Mouse (Mus musculus) kidney, adult 8-10 months (tissue): ENCODE data around the gene Cables2.

Source experiments
- DNase-seq, 2 experiments: peaks; one replicate each; pipeline ENCODE4 v3.0.0; 2022

Cables2 gene

DNA sequence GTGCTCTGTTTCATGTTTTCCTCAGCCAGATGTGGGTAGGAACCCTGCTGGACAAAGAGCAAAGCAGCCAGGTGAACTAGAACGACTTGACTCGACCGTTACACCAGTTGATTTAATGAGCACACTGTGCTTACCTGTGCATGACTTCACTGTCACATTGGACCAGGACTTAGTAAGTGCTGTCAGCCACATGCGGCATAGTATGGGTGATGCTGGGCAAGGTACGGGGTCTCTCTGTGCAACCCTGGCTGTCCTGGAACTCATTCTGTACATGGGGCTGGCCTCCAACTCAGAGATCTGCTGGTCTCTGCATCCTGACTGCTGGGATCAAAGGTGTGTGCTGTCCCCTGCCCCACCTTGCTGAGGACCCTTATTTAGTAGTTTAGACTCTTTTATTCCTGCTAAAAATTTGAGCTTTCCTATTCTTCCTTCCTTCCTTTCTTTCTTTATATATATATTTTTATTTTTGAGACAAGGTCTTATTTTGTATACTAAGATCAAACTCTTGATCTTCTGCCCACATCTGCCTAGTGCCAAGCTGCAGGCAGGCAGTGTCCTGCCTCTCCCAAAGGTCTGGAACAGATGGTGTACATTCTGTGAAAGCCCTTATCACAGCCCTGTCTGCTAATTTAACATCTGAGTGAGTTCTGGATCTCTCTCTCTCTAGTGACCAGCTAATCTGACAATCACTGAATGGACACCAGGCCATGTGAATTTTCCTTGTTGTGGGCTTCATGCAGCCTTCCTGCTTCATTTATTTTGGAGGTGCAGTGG lies 18.7 kb downstream of the Cables2 start:
- no peak for DNase-seq

GRCm38 (mm10) chr2:180251838-180252237 lies 21.5 kb downstream of the Cables2 start:
- DNase-seq, result peak in 1 of 2 experiments; percentile 35

DNA sequence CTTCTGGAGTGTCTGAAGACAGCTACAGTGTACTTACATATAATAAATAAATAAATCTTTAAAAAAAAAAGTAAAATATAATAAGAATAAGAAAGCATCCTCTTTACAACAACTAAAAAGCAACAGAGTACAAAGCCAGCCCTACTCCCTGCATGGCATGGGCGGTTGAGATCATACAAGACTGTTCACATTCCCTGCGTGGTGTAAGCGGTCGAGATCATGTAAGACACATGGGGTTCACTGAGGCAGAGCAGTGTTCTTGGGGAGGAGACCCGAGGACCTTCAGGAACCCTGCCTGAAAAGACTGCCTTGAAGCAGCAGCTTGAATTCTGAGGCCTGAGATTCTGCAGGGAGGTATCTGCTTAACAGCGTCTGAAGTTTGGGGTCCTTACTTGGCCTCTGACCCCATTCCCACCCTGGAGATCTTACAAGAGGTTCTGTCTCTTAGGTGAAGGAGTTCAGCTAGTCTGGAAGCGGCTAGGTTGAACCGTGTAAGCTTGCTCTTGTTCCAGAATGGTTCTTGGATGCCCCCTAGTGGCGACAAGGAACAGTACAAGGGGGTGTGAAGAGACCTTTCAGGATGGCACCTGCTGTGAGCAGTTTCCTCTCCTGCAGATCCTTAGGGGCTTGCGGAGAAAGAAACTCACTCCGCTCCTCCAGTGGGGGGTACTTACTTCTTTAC lies 22.2 kb downstream of the Cables2 start:
- DNase-seq, result peak; percentile 80 to 81

- peak in 1 of 2 experiments; percentile 62 for DNase-seq
Measured at GRCm38 (mm10) chr2:180248947-180249660, 24.2 kb downstream of the Cables2 start.

GRCm38 (mm10) chr2:180247916-180248315 lies 25.4 kb downstream of the Cables2 start:
- no peak for DNase-seq

DNA sequence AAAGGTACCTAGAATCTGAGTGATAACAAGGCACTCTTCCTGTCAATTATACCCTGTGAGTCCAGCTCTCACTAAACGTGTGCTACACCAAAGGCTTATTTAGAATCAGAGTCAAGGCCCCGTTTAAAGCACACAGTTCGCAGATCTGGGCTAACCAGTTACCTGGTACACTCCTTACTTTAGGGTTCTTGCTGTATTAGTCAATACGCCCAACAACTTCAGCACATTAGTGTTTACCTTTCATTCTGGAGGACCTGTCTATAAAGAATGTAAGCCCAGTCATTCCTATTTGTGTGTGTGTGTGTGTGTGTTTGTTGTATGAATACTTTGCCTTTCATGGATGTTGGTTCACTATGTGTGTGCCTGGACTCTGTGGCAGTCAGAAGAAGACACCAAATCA lies 30.2 kb downstream of the Cables2 start:
- no peak for DNase-seq

- DNase-seq, result no peak
Measured at GRCm38 (mm10) chr2:180238591-180238990, 34.7 kb downstream of the Cables2 start.

DNA sequence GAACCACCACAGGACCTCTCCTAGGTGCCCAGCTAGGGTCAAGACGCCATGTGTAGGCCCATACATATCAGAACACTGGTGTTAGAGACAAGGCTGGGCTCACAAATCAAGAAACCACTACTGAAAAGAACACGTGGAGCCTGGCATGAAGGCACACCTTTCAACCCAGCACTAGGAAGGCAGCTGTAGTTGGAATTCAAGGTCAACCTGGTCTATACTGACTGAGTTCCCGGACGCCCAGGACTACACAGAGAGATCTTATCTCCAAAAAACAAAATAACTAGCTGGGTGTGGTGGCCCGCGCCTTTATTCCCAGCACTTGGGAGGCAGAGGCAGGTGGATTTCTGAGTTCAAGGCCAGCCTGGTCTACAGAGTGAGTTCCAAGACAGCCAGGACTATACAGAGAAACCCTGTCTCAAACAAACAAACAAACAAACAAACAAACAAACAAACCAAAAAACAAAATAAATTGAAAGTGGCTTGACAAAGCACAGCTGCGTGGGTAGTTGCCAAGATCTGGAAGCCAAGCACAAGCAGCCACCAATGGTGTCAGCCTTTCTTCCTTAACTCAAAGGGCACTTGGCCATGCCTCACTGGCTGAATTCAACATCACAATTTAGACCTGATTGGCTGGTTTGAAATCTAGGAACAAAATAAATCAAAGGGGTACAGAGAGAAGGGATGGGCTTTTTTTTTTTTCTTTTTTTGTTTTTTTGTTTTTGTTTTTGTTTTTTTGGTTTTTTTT lies 35.5 kb downstream of the Cables2 start:
- no peak for DNase-seq

DNA sequence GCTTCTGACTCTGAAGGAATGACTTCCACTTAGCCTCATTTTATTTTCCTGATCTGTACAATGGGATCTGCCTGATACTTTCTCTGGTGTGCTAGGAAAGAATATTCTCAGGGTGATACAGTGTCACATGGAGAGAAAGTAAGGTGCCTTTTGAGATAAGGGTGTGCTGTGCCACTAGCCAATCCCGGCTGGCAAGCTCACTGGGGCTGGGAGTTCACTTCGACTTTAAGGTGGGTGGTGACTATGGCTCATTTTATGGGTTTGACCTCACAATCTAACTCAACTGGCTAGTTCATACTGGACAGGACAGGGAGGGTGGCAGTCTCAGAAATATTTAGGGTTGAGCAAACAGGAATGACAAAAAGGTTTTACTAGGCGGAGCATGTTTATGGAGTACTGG lies 36.4 kb downstream of the Cables2 start:
- DNase-seq, result no peak

- DNase-seq, result no peak
Measured at GRCm38 (mm10) chr2:180236500-180236899, 36.8 kb downstream of the Cables2 start.

DNA sequence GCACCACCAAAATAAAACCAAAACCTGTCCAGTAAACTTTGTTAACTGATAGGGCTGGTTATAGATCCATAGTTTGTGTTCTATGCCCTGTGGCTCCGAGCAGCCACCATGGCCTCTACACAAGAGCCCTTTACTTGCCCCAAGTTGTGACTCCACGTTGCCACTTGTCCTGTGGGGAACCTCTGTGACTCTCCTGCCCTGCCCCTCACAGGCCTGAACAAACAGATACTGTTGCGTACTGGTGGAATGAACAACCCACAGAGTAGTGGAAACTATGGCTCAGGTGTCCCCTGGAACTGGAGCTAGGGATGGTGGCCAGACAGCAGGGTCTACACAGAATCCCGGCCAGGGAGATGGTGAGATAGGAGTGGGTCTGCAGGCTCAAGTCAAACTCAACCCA lies 37.5 kb downstream of the Cables2 start:
- no peak for DNase-seq

GRCm38 (mm10) chr2:180234980-180235379 lies 38.3 kb downstream of the Cables2 start:
- DNase-seq, result no peak

DNA sequence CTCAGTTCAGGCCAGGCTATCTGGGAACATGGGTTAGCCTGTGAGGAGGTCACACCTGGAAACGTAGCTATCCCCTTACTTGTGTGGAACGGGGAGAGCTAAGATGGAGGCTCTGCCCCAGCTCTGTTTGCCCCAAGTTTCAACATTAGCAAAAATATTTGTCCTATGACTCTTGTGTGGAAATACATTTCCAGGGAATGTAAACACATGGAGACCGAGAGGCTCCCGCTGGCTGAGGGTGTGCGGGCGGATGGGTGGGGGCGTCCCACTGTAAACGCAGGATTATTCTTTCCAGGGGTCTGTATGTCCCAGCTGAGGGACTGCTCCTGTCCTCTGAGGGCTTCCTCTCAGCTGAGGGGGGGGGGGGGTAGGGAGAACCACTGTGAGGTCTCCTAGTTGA lies 38.9 kb downstream of the Cables2 start:
- no peak for DNase-seq

DNA sequence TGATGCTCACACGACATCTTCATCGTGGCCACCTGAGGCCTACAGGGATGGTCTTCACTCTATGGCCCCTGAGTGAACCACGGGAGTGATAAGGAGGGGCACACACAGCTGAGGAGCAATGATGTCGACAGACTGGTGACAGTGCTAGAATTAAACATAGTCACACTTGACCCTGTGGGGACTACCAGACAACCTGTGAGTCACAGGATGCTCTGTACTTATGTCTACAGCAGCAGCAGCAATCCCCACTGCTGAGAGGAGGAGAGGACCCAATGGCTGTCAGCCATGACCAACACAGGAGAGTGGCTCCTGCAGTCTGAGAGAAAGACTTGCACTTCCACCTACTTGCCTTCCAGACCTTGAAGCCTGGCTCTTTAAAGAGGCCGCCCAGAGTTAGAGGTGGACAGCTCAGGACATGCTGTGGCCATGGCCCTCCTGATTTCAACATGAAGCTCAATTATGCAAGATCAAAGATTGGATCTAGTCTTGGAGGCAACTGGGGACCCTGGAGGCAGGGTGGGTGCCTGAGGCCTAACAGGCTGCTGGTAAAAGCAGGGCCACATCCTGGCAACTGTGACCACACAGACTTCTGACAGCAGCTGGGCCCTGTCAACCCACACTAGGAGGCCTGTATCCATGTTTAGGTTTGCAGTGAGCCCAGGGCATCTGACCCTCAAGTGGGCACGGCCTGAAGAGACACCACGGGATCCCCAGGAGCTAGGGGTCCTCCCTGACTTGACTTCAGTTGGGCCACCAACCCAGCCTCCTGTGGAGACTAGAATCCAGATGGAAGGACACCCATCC lies 40.0 kb downstream of the Cables2 start:
- no peak for DNase-seq

GRCm38 (mm10) chr2:180230482-180230881 lies 42.8 kb downstream of the Cables2 start:
- no peak for DNase-seq

- no peak for DNase-seq
Measured at GRCm38 (mm10) chr2:180229129-180229528, 44.2 kb downstream of the Cables2 start.

DNA sequence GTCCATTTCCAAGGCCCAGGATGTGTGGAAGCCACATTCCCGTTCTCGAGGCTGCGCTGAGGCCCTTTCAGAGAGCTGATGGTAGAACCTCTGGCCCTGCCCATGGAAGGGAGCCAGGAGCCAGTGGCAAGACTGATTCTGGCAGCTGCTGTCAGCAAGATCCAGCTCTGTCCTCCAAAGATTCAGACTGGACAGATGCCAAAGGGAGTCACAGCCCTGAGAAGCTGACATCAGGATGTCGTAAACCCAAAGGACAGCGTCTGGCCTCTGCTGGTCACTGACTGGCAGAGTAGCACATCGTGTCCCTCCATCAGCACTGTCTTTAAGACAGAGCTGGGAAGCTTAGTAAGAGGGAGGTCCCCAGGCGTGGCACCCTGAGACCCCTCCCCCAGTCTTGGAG lies 44.7 kb downstream of the Cables2 start:
- DNase-seq, result peak; percentile 67 to 68

- DNase-seq, result no peak
Measured at GRCm38 (mm10) chr2:180228060-180228458, 45.2 kb downstream of the Cables2 start.

GRCm38 (mm10) chr2:180227262-180228059 lies 45.8 kb downstream of the Cables2 start:
- DNase-seq, result peak; percentile 82 to 84

DNA sequence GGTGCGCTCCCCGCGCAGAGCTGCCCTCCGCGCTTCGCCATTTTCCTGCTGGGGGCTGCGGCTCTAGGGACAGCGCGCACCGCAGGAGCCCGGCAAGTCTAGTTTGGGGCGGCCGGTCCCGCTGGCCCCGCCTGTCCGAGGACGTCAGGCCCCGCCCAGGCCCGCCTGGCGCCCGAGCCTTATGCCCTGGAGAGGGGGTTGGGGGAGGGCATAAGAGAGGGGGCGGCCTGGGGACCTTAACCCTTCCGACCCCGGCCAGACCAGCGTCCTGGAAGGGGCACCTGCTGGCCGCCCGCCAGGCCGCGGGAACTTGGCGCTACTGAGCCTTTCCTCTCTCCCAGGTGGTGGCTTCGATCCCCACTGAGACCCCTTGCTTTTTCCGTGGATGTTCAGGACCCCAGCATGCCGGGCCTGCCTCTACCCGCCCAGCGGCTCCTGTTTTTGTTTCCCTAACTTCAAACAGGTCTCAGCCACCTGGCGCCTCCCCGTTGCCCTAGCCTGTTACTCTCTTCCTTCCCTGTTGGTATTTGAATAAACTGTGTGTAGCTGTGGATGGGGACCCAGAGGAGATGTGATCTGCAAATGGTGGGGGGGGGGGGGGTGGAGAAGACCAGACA lies 47.4 kb downstream of the Cables2 start, which contains the start of gene Lama5:
Lama5 (minus strand) TSS at position 98 of the 617 bp plus-strand sequence.
- DNase-seq, result peak; percentile 81
